Mouse (Mus musculus) cerebellum, adult 2 months (tissue): ENCODE data around the gene Hist1h4c.
"Not testable (repeated sequence)": the region's sequence is repeated elsewhere in the genome, so short reads cannot be mapped to it uniquely, and the experiment has no call there.

Experiments used
- CTCF ChIP-seq: fragments of 200-500 bp; IDR thresholded peaks from 2 replicates; pipeline ENCODE4 v1.5.1; 2011; ENCODE audit warnings: low read depth, mild to moderate bottlenecking, control low read depth, low read length, moderate library complexity, borderline replicate concordance; ENCODE audit not compliant: insufficient read depth
- POLR2A ChIP-seq: fragments of 200-500 bp; IDR thresholded peaks from 2 replicates; pipeline ENCODE4 v1.6.1; 2011; ENCODE audit warnings: low read length, control low read depth, borderline replicate concordance; ENCODE audit not compliant: insufficient read depth

- TF ChIP-seq POLR2A, CTCF: not testable (repeated sequence)
These were observed 19.5 kb upstream of the Hist1h4c start for GRCm38 (mm10) chr13:23717593-23718245.
